Mouse (Mus musculus): ENCODE results near the gene Adora2b.

Gene Adora2b

DNA sequence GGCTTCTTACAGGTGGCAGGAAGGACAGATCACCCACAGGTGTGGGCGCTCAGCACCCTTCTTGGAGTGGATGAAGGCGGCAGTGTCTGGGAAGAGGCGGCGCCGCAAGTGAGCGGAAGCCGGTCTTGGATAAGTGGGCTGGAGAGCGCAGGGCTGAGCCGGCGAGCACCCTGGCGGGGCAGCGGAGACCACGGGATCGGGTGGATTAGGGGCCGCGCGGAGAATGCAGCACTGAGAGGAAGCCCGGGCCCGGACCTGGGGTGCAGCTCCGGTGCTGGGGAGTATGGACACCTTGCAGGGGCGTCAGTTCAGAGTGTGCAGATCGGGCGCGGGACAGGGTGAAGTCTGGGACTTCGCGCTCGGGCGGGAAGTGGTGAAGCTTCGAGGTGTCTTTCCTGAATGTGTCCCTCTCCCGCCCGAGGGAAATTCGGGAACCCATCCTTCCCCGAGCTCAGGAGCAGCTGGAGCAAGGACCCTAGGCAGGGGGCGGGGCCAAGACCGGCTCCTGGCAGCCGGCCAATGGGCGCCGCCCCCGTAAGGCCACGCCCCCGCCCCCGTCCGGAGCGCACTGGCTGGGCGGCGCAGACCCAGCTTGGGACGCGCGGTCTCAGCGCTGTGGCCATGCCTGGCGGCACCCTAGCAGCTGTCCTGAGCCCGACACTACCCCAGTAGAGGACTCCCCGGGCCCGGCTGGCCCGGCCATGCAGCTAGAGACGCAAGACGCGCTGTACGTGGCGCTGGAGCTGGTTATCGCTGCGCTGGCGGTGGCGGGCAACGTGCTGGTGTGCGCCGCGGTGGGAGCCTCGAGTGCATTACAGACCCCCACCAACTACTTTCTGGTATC lies at the start of gene Adora2b:
Adora2b (plus strand) TSS at position 584 of the 844 bp plus-strand sequence.
- in situ Hi-C loops (cut with MboI) = no loop called here

GRCm38 (mm10) chr11:62200901-62201512 lies 47.8 kb upstream of the Adora2b start:
- in situ Hi-C loops (cut with MboI) = no loop called here

DNA sequence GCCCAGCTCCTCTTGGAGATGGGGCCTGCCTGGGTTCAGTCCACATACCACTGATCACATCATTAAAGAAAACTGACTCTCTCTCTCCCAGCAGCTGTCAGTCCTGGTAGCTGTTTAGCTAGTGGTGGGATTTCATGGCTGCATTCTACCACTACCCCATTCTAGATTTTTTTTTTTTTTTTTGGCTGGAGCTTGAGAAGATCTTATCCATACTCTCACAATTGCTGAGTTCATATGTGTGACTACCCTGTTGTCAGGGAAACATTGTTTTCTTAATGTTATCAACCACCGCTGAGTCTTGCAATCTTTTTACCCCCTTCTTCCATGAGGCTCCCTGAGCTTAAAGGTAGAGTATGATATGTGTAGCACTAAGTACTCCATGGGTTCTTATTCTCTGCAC lies 46.1 kb upstream of the Adora2b start:
- in situ Hi-C loops (cut with MboI) = no loop called here

- in situ Hi-C loops (cut with MboI) = no loop called here
Measured at GRCm38 (mm10) chr11:62209111-62209510, 39.7 kb upstream of the Adora2b start.

DNA sequence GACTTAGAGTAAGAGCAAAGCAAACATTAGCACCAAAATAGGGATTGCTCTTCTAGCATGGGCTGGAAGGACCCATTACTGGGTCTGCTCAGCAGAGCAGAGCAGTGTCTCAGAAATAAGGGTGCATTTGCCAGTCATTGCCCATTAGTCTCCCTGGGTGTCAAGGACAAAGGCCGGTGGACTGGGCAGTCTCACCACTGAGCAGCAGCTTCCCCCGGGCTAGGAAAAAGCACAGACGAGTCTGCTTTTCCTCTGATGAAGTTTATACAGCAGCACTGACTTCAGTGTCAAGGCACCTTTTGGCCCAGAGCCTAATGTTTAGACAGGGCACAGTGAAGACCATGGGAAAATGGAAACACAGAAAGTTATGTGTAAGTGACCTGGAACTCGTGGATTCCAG lies 38.9 kb upstream of the Adora2b start:
- in situ Hi-C loops (cut with MboI) = no loop called here

DNA sequence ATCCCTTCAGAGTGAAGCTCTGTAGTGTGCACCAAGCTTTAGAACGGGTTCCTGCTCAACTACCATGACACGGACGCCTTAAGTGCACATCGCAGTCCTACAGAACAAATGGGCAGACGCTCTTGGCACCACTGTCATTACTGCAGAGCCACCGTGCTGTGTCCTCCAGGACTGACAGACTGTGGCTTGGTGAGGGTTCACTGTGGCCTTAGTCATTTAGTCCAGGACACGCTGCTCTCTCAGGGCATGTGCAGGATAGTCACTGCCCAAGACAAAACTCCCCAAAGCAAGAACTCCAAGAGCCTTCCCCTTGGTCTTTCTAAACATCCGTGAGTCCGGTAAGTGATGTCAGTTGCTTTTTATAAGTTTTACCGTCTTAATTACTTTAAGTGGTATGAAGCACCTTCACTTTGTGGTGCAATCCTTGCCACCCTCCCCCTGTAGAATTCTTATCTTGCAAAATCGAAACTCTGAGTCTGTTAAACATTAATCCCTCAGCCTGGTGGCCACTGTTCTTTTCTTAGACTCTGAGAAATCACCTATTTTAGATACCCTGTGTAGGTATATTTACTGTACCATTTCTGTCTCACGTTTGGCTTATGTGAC lies 35.3 kb upstream of the Adora2b start:
- in situ Hi-C loops (cut with MboI) = no loop called here

GRCm38 (mm10) chr11:62215107-62215506 lies 33.7 kb upstream of the Adora2b start:
- in situ Hi-C loops (cut with MboI) = no loop called here

- in situ Hi-C loops (cut with MboI) = no loop called here
Measured at GRCm38 (mm10) chr11:62217751-62218150, 31.0 kb upstream of the Adora2b start.

- in situ Hi-C loops (cut with MboI) = no loop called here
Measured at GRCm38 (mm10) chr11:62220756-62221510, 27.9 kb upstream of the Adora2b start.

DNA sequence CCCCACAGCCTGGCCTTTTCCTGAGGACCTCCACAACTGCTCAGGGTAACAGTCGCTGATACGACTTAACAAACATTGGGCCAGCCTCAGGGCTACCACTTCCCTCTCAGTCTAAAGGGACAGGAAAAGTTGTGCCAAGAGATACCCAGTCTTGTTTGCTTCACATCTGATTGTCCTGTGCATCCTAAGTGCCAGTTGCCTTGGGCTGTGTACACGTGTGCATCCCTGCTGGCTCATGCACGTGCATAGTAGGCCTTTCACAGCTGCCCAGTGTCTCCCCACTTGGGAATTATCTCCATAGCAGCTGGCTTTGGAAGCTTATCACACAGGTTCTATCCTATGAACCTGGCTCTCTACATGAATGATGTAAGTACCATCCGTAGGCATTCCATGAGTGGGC lies 25.4 kb upstream of the Adora2b start:
- in situ Hi-C loops (cut with MboI) = no loop called here

- in situ Hi-C loops (cut with MboI) = no loop called here
Measured at GRCm38 (mm10) chr11:62223962-62224361, 24.8 kb upstream of the Adora2b start.

DNA sequence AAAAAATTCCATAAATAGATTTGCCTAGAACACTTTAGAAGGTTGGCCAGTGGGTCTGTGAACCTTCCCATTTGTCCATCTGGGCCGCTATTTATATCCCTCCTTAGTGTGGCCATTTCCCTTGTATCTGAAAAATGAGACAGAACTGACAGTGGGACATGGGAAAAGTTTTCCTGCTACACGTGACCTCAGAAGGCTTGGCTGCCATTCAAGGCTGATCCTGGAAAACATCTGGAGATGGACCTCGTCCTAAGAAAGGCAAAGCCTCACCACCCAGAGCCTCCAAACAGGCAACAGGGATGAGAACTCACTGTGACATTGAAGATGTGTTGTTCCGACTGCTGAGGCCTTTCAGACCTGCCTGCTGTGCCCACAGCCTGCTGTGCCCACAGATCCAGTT lies 24.0 kb upstream of the Adora2b start:
- in situ Hi-C loops (cut with MboI) = no loop called here

- in situ Hi-C loops (cut with MboI) = no loop called here
Measured at GRCm38 (mm10) chr11:62240631-62241261, 8.0 kb upstream of the Adora2b start.

DNA sequence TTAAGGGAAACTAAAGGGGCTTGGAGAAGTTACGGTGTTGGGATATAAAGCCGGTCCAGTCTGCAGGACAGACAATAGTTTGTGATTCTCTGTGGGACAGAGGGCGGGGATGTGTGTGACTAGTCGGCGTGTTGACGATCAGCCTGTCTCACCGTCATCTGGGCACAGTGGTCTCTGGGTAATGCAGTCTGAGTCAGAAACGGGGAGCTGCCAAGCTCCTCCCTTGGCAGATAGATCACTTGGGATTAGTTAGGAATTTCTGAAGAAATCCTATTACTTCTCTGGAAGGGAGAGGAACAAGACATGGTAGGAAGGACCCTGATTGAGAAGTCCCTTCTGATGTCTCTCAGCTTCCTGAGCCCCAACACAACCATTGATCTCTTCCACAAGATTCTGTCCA lies 4.9 kb upstream of the Adora2b start:
- in situ Hi-C loops (cut with MboI) = no loop called here

GRCm38 (mm10) chr11:62244471-62244870 lies 4.3 kb upstream of the Adora2b start:
- in situ Hi-C loops (cut with MboI) = no loop called here

DNA sequence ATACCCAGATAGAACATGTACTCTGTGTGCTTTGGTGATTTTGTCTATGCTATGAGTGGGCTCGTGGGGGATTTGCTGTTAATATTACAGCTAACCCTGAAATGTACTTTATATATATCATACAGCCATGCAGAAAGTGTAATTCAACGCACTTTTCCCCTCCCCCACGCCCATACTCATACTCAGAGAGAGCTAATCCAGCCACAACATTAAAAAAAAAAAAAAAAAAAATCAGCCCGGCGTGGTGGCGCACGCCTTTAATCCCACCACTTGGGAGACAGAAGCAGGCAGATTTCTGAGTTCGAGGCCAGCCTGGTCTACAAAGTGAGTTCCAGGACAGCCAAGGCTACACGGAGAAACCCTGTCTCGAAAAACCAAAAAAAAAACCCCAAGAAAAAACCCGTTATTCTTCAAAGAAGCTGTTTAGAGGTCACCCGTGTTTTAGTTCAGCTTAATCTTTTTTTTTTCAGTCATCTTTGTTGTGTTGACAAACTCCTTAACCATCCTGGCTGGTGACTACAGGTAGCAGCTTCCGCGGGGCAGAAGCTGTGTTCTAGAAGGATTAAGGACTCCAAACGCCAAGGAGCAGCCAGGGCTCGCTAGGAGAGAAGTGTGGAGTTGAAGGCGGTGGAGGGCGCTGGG lies 904 bp upstream of the Adora2b start:
- in situ Hi-C loops (cut with MboI) = no loop called here

DNA sequence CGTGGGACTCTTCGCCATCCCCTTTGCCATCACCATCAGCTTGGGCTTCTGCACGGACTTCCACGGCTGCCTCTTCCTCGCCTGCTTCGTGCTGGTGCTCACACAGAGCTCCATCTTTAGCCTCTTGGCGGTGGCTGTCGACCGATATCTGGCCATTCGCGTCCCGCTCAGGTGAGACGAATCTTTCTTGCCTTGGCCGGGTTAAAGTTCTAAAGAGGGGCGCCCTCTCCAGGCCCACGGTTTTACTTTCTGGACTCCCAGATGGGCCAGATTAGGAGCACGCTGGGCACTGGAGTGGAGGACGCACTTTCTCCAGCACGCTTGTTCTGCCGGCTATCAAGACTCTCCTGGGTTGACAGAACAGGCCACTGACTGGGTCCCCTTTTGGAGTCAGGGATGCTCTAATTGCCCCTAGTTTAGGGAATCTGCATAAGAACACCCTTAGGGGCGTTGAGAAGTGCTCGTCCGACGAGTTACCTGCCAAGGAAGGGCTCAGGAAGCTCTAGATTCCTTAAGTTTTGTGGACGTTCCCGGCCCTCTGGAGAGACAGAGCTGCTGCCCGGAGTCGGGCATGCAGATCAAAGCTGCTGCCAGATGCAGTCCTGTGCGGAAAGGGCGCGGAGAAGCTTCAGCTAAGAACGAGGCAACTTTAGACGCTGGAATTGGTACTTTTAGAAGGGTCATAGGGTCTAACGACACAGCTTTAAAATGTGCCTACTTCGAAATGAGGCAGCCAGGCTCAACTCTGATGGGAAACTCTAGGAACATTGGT lies 668 bp downstream of the Adora2b start:
- in situ Hi-C loops (cut with MboI) = no loop called here

DNA sequence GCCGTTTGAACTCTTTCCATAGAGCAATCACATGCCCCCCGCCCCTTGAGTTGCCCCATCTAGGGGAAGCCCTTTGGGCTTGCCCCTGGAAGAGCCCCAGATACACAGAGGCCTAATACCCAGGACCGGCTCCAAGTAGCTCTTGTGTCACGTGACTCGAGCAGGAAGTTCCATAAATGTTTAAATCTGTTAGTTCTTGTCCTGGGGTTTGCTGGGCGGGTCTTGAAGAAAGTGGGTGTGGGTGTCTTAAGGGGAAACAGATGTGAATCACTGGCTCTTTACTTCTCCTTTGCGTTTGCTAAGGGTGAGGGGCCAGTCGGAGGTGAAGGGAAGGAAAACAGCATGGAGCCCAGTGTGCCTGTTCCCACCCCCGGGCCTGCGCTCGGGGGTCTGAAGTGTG lies 2.3 kb downstream of the Adora2b start:
- in situ Hi-C loops (cut with MboI) = no loop called here

GRCm38 (mm10) chr11:62253380-62253779 lies 4.6 kb downstream of the Adora2b start:
- in situ Hi-C loops (cut with MboI) = no loop called here

GRCm38 (mm10) chr11:62259214-62259613 lies 10.4 kb downstream of the Adora2b start:
- in situ Hi-C loops (cut with MboI) = no loop called here

GRCm38 (mm10) chr11:62263599-62263998 lies 14.8 kb downstream of the Adora2b start:
- in situ Hi-C loops (cut with MboI) = no loop called here
